26 mouse cellular contexts compared by ENCODE assay signal in the genomic region with DNA sequence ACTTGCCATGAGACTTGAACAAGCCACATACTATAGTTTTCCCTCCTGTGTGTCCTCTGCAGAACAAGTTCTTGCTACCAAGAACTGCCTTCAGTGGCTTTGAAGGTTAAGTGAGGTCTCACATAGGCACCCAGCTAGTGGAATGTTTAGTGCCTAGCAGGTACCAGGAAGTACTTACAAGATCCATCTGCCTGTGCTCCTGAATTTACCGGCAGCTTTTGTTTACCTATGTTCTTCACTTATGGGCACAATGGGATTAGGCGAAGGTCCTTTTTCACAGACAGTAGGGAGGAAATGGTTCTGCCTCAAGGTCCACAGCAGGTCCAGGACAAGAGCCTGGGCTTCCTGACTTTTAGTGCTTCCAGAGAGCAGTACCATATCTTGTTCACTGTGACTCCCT.
"Had no signal": no experiment of that assay in that cellular context is flagged by ENCODE, and none has a peak within 500 bp of the region (broad histone marks: within the 10 kb centered on the region; RNA-seq: fewer than 3 reads in every experiment).

No protein-coding gene starts in this region.

- ATAC-seq: hindbrain, embryonic 16.5 days; inflammation-experienced regulatory T-cells, adult 6 months; intestine, embryonic 15.5 days; intestine, postnatal 0 days had no signal

- H3K27ac ChIP-seq: gastrocnemius, adult 2 months; heart, embryonic 10.5 days; hindbrain, embryonic 10.5 days; hindbrain, embryonic 12.5 days; hindbrain, embryonic 14.5 days; intestine, embryonic 15.5 days; layer of hippocampus, adult 2 months; left cerebral cortex, adult 2 months; limb, embryonic 10.5 days; limb, embryonic 12.5 days had no signal

- H3K9ac ChIP-seq: heart, embryonic 12.5 days; hindbrain, embryonic 12.5 days; hindbrain, embryonic 14.5 days; intestine, embryonic 15.5 days; limb, embryonic 12.5 days had no signal

- H3K9me3 ChIP-seq: heart, embryonic 10.5 days; heart, embryonic 12.5 days; hindbrain, embryonic 10.5 days; hindbrain, embryonic 12.5 days; intestine, embryonic 15.5 days; limb, embryonic 10.5 days; limb, embryonic 12.5 days had no signal

- H3K4me2 ChIP-seq: heart, embryonic 12.5 days; hindbrain, embryonic 12.5 days; hindbrain, embryonic 14.5 days; intestine, embryonic 15.5 days; limb, embryonic 12.5 days; liver, embryonic 11.5 days had no signal

- H3K36me3 ChIP-seq: intestine, embryonic 15.5 days; limb, embryonic 10.5 days had no signal

- H3K27me3 ChIP-seq: hindbrain, embryonic 12.5 days; intestine, embryonic 15.5 days; limb, embryonic 12.5 days had no signal

- H3K4me3 ChIP-seq: gastrocnemius, adult 2 months; heart, embryonic 10.5 days; heart, embryonic 12.5 days; hindbrain, embryonic 10.5 days; hindbrain, embryonic 12.5 days; intestine, embryonic 15.5 days; layer of hippocampus, adult 2 months; left cerebral cortex, adult 2 months; limb, embryonic 10.5 days; limb, embryonic 12.5 days had no signal

- DNase-seq: gastrocnemius, adult 2 months; gastrocnemius, postnatal 10 days; gastrocnemius, postnatal 25 days; heart, adult 18-20 months; heart, postnatal 10 days; heart, postnatal 4 days; kidney, adult 18-20 months; kidney, adult 8-10 months; kidney, postnatal 10 days; kidney, postnatal 25 days; kidney, postnatal 4 days; liver had no signal

- H3K4me1 ChIP-seq: heart, embryonic 12.5 days; hindbrain, embryonic 10.5 days; hindbrain, embryonic 12.5 days; intestine, embryonic 15.5 days had no signal
